Mouse (Mus musculus) liver, embryonic 11.5 days (tissue): ENCODE measurements around the gene Bcar3. TPM values are rescaled to one million over a fixed set of nuclear protein-coding genes. Genes with fewer than 3 reads are reported as not detected.
"Not testable (repeated sequence)": the region's sequence is repeated elsewhere in the genome, so short reads cannot be mapped to it uniquely, and the experiment has no call there.

Experiments
- ATAC-seq: fragments of 200-750 bp; cut with Nextera tagmentation; replicated peaks from 2 replicates; pipeline ENCODE4 v1.8.0; 2017; ENCODE audit warnings: moderate number of reproducible peaks, mild to moderate bottlenecking, moderate TSS enrichment, moderate library complexity; ENCODE audit not compliant: low FRiP score
- DNase-seq: peaks from one replicate; pipeline ENCODE4 v3.0.0-alpha.2; 2017; ENCODE audit warnings: low spot score
- H3K27ac ChIP-seq: fragments of 300-500 bp; sonication (generic); 2 replicates; pipeline ENCODE4 v1.5.1; 2014; ENCODE audit warnings: mild to moderate bottlenecking, low read depth, low read length, control low read depth
- H3K27me3 ChIP-seq: fragments of 300-500 bp; sonication (generic); replicated peaks from 2 replicates; pipeline ENCODE4 v1.6.1; 2014; ENCODE audit warnings: low read length, mixed read lengths; ENCODE audit not compliant: control insufficient read depth, insufficient read depth
- H3K36me3 ChIP-seq: fragments of 300-500 bp; sonication (generic); 2 replicates; pipeline ENCODE4 v1.6.1; 2014; ENCODE audit warnings: mild to moderate bottlenecking, low read length, moderate library complexity, mixed read lengths; ENCODE audit not compliant: control insufficient read depth, insufficient read depth
- H3K4me1 ChIP-seq: fragments of 300-500 bp; sonication (generic); replicated peaks from 2 replicates; pipeline ENCODE4 v1.6.1; 2014; ENCODE audit warnings: low read length, mixed read lengths; ENCODE audit not compliant: control insufficient read depth, insufficient read depth
- H3K4me2 ChIP-seq: fragments of 300-500 bp; sonication (generic); 2 replicates; pipeline ENCODE4 v1.6.1; 2014; ENCODE audit warnings: mild to moderate bottlenecking, control low read depth, moderate library complexity
- H3K4me3 ChIP-seq: fragments of 300-500 bp; sonication (generic); 2 replicates; pipeline ENCODE4 v1.5.1; 2014; ENCODE audit warnings: low read depth, low read length, control low read depth
- H3K9ac ChIP-seq: fragments of 300-500 bp; sonication (generic); 2 replicates; pipeline ENCODE4 v1.6.1; 2014; ENCODE audit warnings: low read depth, low read length, control low read depth
- H3K9me3 ChIP-seq: fragments of 300-500 bp; sonication (generic); 2 replicates; pipeline ENCODE4 v1.6.1; 2016; ENCODE audit warnings: low read length, inconsistent platforms, mixed read lengths; ENCODE audit not compliant: control insufficient read depth
- WGBS: fragments of 180-500 bp; shearing (Covaris S2); extraction: QIAGEN DNeasy Blood & Tissue Kit; methylation state at CpG from one replicate; pipeline ENCODE4 v1.1.7; 2014; 5-methylcytosine and 5-hydroxymethylcytosine counted together
- polyA plus RNA-seq: library from polyadenylated mRNA; unstranded; fragments of >200 nt; fragmentation: Nextera tagmentation; extraction: Ambion mirVana; gene quantifications from 2 replicates; pipeline ENCODE4 v1.2.1, GENCODE M21; 2014

Bcar3 gene
- polyA plus RNA-seq, 1 experiment from 2014 or later = 10.1 TPM

GRCm38 (mm10) chr3:122288613-122289195, 5.2 kb upstream of the Bcar3 start:
- WGBS = 85% methylated on average over 5 of the region's 5 CpGs
- Histone ChIP-seq H3K4me1 (peaks cover 5% of the 10 kb centered on the region; the same call in 1 of the 2 replicates), H3K4me2 (no peak overlapping the region), H3K9me3 (no peaks in the 10 kb centered on the region), H3K27ac (no peak overlapping the region), H3K4me3 (no peak overlapping the region), H3K27me3 (no peaks in the 10 kb centered on the region), H3K9ac (no peak overlapping the region), H3K36me3 (peaks cover 12% of the 10 kb centered on the region; the same call in 1 of the 2 replicates)
- no peak for DNase-seq
- ATAC-seq = no peak

- not testable (repeated sequence) for H3K4me3 ChIP-seq, H3K36me3 ChIP-seq, H3K9ac ChIP-seq, H3K4me1 ChIP-seq, H3K4me2 ChIP-seq, ATAC-seq, DNase-seq, H3K27me3 ChIP-seq, H3K9me3 ChIP-seq, H3K27ac ChIP-seq
- WGBS = 78% methylated on average over 4 of the region's 4 CpGs
Measured at GRCm38 (mm10) chr3:122289344-122289743, 4.6 kb upstream of the Bcar3 start.

DNA sequence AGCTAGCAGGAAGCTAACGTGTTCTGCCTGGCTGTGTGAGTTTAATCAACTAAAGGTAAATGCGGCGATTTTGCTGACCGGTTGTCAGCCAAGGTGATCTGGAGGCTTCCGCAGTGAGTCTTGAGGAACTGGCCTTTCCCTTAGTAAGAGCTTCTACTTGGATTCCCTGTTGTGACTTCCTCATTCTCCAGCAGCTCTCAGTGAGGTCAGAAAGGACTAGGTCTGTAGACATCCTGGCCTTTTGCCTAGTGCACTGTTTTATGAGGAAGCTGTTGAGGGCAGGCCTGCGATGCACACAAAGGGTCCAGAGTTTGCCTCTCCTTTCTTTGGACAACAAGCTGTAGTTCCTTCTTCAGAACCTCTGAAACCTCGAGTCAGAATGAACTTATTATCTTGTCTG, 3.2 kb upstream of the Bcar3 start:
- H3K9me3 ChIP-seq = no peaks in the 10 kb centered on the region
- peaks cover under 1% of the 10 kb centered on the region; the same call in 1 of the 2 replicates for H3K36me3 ChIP-seq
- H3K4me1 ChIP-seq = peaks cover 10% of the 10 kb centered on the region
- H3K4me2 ChIP-seq = no peak overlapping the region
- WGBS = 51% methylated on average over 7 of the region's 7 CpGs
- DNase-seq (no peak), ATAC-seq (no peak)
- H3K9ac ChIP-seq = no peak overlapping the region
- H3K4me3 ChIP-seq = no peak overlapping the region
- H3K27ac ChIP-seq = no peak overlapping the region
- no peaks in the 10 kb centered on the region for H3K27me3 ChIP-seq

GRCm38 (mm10) chr3:122291828-122292227, 2.1 kb upstream of the Bcar3 start:
- H3K4me2 ChIP-seq = peak overlapping the region; percentile 81; the same call in 1 of the 2 replicates
- peak overlapping the region; percentile 22; the same call in 1 of the 2 replicates for H3K27ac ChIP-seq
- H3K9me3 ChIP-seq = no peaks in the 10 kb centered on the region
- ATAC-seq (no peak), DNase-seq (no peak)
- no peaks in the 10 kb centered on the region for H3K36me3 ChIP-seq
- peaks cover 10% of the 10 kb centered on the region for H3K4me1 ChIP-seq
- no peak overlapping the region for H3K9ac ChIP-seq
- no peaks in the 10 kb centered on the region for H3K27me3 ChIP-seq
- peak overlapping the region; percentile 77; the same call in 1 of the 2 replicates for H3K4me3 ChIP-seq
- WGBS = 51% methylated on average over 12 of the region's 12 CpGs

- ATAC-seq = peak; percentile 88
- Histone ChIP-seq H3K27ac (peak overlapping the region; percentile 33), H3K9ac (peak overlapping the region; percentile 82), H3K9me3 (no peaks in the 10 kb centered on the region), H3K4me1 (peaks cover 10% of the 10 kb centered on the region), H3K36me3 (no peaks in the 10 kb centered on the region), H3K27me3 (no peaks in the 10 kb centered on the region), H3K4me2 (peak overlapping the region; percentile 81), H3K4me3 (peak overlapping the region; percentile 77)
- 9% methylated on average over 54 of the region's 54 CpGs for WGBS
- DNase-seq = peak; percentile 98
Measured at GRCm38 (mm10) chr3:122292300-122293222, 1.4 kb upstream of the Bcar3 start.

GRCm38 (mm10) chr3:122293223-122293953, 548 bp upstream of the Bcar3 start:
- H3K4me3 ChIP-seq = peak overlapping the region; percentile 77
- H3K36me3 ChIP-seq = no peaks in the 10 kb centered on the region
- peak overlapping the region; percentile 33 for H3K27ac ChIP-seq
- ATAC-seq = peak; percentile 82
- peak overlapping the region; percentile 82 for H3K9ac ChIP-seq
- under 1% methylated on average over 102 of the region's 105 CpGs for WGBS
- DNase-seq = no peak
- H3K4me1 ChIP-seq = peaks cover 10% of the 10 kb centered on the region
- H3K9me3 ChIP-seq = no peaks in the 10 kb centered on the region
- no peaks in the 10 kb centered on the region for H3K27me3 ChIP-seq
- peak overlapping the region; percentile 81 for H3K4me2 ChIP-seq

DNA sequence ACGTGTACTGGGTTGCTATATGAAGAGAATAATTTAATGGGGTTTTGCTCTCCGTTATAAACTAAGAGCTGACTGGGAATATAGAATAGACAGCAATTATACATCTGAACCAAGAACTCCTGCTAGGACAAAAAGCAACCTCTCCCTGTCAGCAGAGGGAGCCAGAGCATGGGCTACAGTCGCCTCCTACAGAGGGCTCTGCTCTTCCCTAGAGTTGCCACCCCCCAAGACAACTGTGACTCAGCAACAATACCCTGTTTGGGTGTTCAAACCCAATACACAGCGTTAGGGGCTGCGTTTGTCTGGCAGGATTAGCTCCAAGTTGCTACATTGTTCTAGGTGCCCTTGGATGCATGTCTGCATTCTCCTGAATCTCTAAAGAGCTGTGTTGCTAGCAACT, 1.6 kb downstream of the Bcar3 start:
- Histone ChIP-seq H3K9ac (no peak overlapping the region), H3K9me3 (no peaks in the 10 kb centered on the region), H3K27ac (no peak overlapping the region), H3K4me2 (no peak overlapping the region), H3K36me3 (no peaks in the 10 kb centered on the region), H3K27me3 (no peaks in the 10 kb centered on the region), H3K4me1 (peaks cover 10% of the 10 kb centered on the region), H3K4me3 (no peak overlapping the region)
- WGBS = 5% methylated on average over 5 of the region's 5 CpGs
- DNase-seq = peak; percentile 56
- peak; percentile 57 for ATAC-seq

GRCm38 (mm10) chr3:122296979-122297378, 3.0 kb downstream of the Bcar3 start:
- Histone ChIP-seq H3K4me2 (no peak overlapping the region), H3K36me3 (no peaks in the 10 kb centered on the region), H3K9me3 (no peaks in the 10 kb centered on the region), H3K4me3 (no peak overlapping the region), H3K27ac (no peak overlapping the region), H3K4me1 (peaks cover 8% of the 10 kb centered on the region), H3K9ac (no peak overlapping the region), H3K27me3 (no peaks in the 10 kb centered on the region)
- ATAC-seq = no peak
- DNase-seq = no peak
- 69% methylated on average over 5 of the region's 5 CpGs for WGBS
